Mouse (Mus musculus) adrenal gland, adult 2 months (tissue): ENCODE data around the gene Slc12a5. TPM values are rescaled to one million over a fixed set of nuclear protein-coding genes. Genes with fewer than 3 reads are reported as not detected.
A peak's percentile ranks its signal among the peaks of the same experiment; 100 is the strongest.

Experiments
- DNase-seq: peaks from one replicate; pipeline ENCODE4 v3.0.0; 2021
- polyA plus RNA-seq: library from polyadenylated mRNA; depleted of rRNA; stranded (reverse); fragments of >200 nt; gene quantifications from 2 replicates; pipeline ENCODE4 v1.2.3, GENCODE M21; 2012; rRNA removed
- total RNA-seq, 2 experiments: library from RNA; stranded (reverse); gene quantifications; 2 replicates each; pipeline ENCODE4 v1.2.3; 2021

Slc12a5 gene
- total and polyA plus RNA-seq, 3 experiments = 3.5 to 21.4 (median 5.4) TPM

GRCm38 (mm10) chr2:165033306-165033705 is 72.7 kb downstream of the Slc12a5 start:
- DNase-seq = no peak

GRCm38 (mm10) chr2:165034131-165035057 is 73.8 kb downstream of the Slc12a5 start, which contains the start of gene Ncoa5:
Gene Ncoa5 (minus strand): TSS chr2:165034867.
- peak; percentile 99 for DNase-seq

- no peak for DNase-seq
These were observed 74.4 kb downstream of the Slc12a5 start for GRCm38 (mm10) chr2:165035058-165035431.

- DNase-seq = no peak
These were observed 76.8 kb downstream of the Slc12a5 start for GRCm38 (mm10) chr2:165037415-165037814.

GRCm38 (mm10) chr2:165042126-165042525 is 81.5 kb downstream of the Slc12a5 start:
- no peak for DNase-seq

- DNase-seq = no peak
These were observed 82.6 kb downstream of the Slc12a5 start for GRCm38 (mm10) chr2:165043090-165043636.

GRCm38 (mm10) chr2:165043729-165044128 is 83.1 kb downstream of the Slc12a5 start:
- no peak for DNase-seq

GRCm38 (mm10) chr2:165049044-165049443 is 88.4 kb downstream of the Slc12a5 start:
- DNase-seq = no peak

Other genes with a start within 250 kb of the Slc12a5 start
- not detected for gene Spint5, start 245.5 kb upstream of the Slc12a5 start, total RNA-seq
- not detected in 2 replicates for gene Spint5, start 245.5 kb upstream of the Slc12a5 start, polyA plus RNA-seq
- under 1 TPM; 0.24 to 0.32 TPM for gene Wfdc3, start 214.9 kb upstream of the Slc12a5 start, total RNA-seq
- 0.17 and 0.27 TPM in 2 replicates for gene Wfdc3, start 214.9 kb upstream of the Slc12a5 start, polyA plus RNA-seq
- gene Dnttip1, start 214.8 kb upstream of the Slc12a5 start, total RNA-seq = 10 to 100 TPM; 34.9 to 41.8 TPM
- 29.7 and 44.4 TPM in 2 replicates for gene Dnttip1, start 214.8 kb upstream of the Slc12a5 start, polyA plus RNA-seq
- gene Ube2c, start 190.9 kb upstream of the Slc12a5 start, total RNA-seq = 1 to 10 TPM; 2.5 to 5.2 TPM
- gene Ube2c, start 190.9 kb upstream of the Slc12a5 start, polyA plus RNA-seq = 7.1 and 9.1 TPM in 2 replicates
- not detected for gene Tnnc2, start 180.8 kb upstream of the Slc12a5 start, total RNA-seq
- not detected in 2 replicates for gene Tnnc2, start 180.8 kb upstream of the Slc12a5 start, polyA plus RNA-seq
- gene Snx21, start 175.0 kb upstream of the Slc12a5 start, total RNA-seq = 10 to 100 TPM; 26.5 to 43.1 TPM
- 109 and 111 TPM in 2 replicates for gene Snx21, start 175.0 kb upstream of the Slc12a5 start, polyA plus RNA-seq
- 10 to 100 TPM; 28.3 to 30.4 TPM for gene Acot8, start 155.9 kb upstream of the Slc12a5 start, total RNA-seq
- 59.2 and 64.4 TPM in 2 replicates for gene Acot8, start 155.9 kb upstream of the Slc12a5 start, polyA plus RNA-seq
- gene Zswim3, start 155.7 kb upstream of the Slc12a5 start, total RNA-seq = 1 to 10 TPM; 3.5 to 5.7 TPM
- gene Zswim3, start 155.7 kb upstream of the Slc12a5 start, polyA plus RNA-seq = 2.3 and 2.5 TPM in 2 replicates
- gene Zswim1, start 138.1 kb upstream of the Slc12a5 start, total RNA-seq = 10 to 100 TPM; 11.0 to 11.7 TPM
- 19.7 and 21.8 TPM in 2 replicates for gene Zswim1, start 138.1 kb upstream of the Slc12a5 start, polyA plus RNA-seq
- gene Spata25, start 132.3 kb upstream of the Slc12a5 start, total RNA-seq = not detected
- gene Spata25, start 132.3 kb upstream of the Slc12a5 start, polyA plus RNA-seq = not detected in 2 replicates
- 100 to 1,000 TPM; 114 to 124 TPM for gene Ctsa, start 127.9 kb upstream of the Slc12a5 start, total RNA-seq
- 304 and 353 TPM in 2 replicates for gene Ctsa, start 127.9 kb upstream of the Slc12a5 start, polyA plus RNA-seq
- gene Neurl2, start 127.3 kb upstream of the Slc12a5 start, total RNA-seq = 1 to 10 TPM; 1.4 to 2.7 TPM
- gene Neurl2, start 127.3 kb upstream of the Slc12a5 start, polyA plus RNA-seq = 5.6 and 6.7 TPM in 2 replicates
- gene Pltp, start 103.1 kb upstream of the Slc12a5 start, total RNA-seq = 10 to 100 TPM; 21.1 to 36.6 TPM
- gene Pltp, start 103.1 kb upstream of the Slc12a5 start, polyA plus RNA-seq = 63.9 and 72.0 TPM in 2 replicates
- 10 to 100 TPM; 45.1 to 51.6 TPM for gene Pcif1, start 81.5 kb upstream of the Slc12a5 start, total RNA-seq
- 66.3 and 67.2 TPM in 2 replicates for gene Pcif1, start 81.5 kb upstream of the Slc12a5 start, polyA plus RNA-seq
- 10 to 100 TPM; 16.7 to 21.9 TPM for gene Zfp335, start 49.0 kb upstream of the Slc12a5 start, total RNA-seq
- gene Zfp335, start 49.0 kb upstream of the Slc12a5 start, polyA plus RNA-seq = 37.4 TPM in 2 replicates
- 1 to 10 TPM; 1.4 to 2.1 TPM for gene Mmp9, start 20.0 kb upstream of the Slc12a5 start, total RNA-seq
- gene Mmp9, start 20.0 kb upstream of the Slc12a5 start, polyA plus RNA-seq = 1.6 and 3.4 TPM in 2 replicates
- 10 to 100 TPM; 21.0 to 37.6 TPM for gene Ncoa5, start 74.1 kb downstream of the Slc12a5 start, total RNA-seq
- gene Ncoa5, start 74.1 kb downstream of the Slc12a5 start, polyA plus RNA-seq = 22.3 and 22.6 TPM in 2 replicates
- gene Cd40, start 94.8 kb downstream of the Slc12a5 start, total RNA-seq = 1 to 10 TPM; 2.4 to 2.9 TPM
- 3.2 and 5.3 TPM in 2 replicates for gene Cd40, start 94.8 kb downstream of the Slc12a5 start, polyA plus RNA-seq
- gene 1700025C18Rik, start 129.9 kb downstream of the Slc12a5 start, total RNA-seq = not detected
- gene 1700025C18Rik, start 129.9 kb downstream of the Slc12a5 start, polyA plus RNA-seq = not detected in 2 replicates